Mouse (Mus musculus) ES-E14 (cell line): ENCODE measurements around the gene Lca5. TPM values are rescaled to one million over a fixed set of nuclear protein-coding genes. Genes with fewer than 3 reads are reported as not detected.
A peak's percentile ranks its signal among the peaks of the same experiment; 100 is the strongest.

Source experiments
- DNase-seq: peaks from one replicate; pipeline ENCODE4 v3.0.0-alpha.2; 2013; ENCODE audit warnings: low read depth, low spot score
- H3K27ac ChIP-seq: 2 replicates; pipeline ENCODE4 v1.5.1; 2012; ENCODE audit warnings: low read depth, mild to moderate bottlenecking, low read length, moderate library complexity, mixed read lengths; ENCODE audit not compliant: poor library complexity, insufficient read depth, severe bottlenecking
- H3K36me3 ChIP-seq: 2 replicates; pipeline ENCODE4 v1.6.1; 2012; ENCODE audit warnings: mild to moderate bottlenecking, low read length, moderate library complexity, mixed read lengths; ENCODE audit not compliant: control insufficient read depth, poor library complexity, insufficient read depth, severe bottlenecking
- H3K4me1 ChIP-seq, 2 experiments: fragments of 150-350 bp in 1 of 2; sonication (generic) in 1 of 2; 2 replicates each; pipeline ENCODE4 v1.6.1; 2012; ENCODE audit warnings: low read length in 2 of 2, mild to moderate bottlenecking in 1 of 2, mixed read lengths in 1 of 2; ENCODE audit not compliant: control insufficient read depth in 2 of 2, insufficient read depth in 2 of 2, poor library complexity in 1 of 2
- H3K4me3 ChIP-seq, 2 experiments: fragments of 150-350 bp in 1 of 2; sonication (generic) in 1 of 2; 2 replicates each; pipeline ENCODE4 v1.5.1; 2012; ENCODE audit warnings: low read length in 2 of 2, low read depth in 1 of 2, mild to moderate bottlenecking in 1 of 2, mixed read lengths in 1 of 2; ENCODE audit not compliant: insufficient read depth in 1 of 2, poor library complexity in 1 of 2, severe bottlenecking in 1 of 2
- H3K9ac ChIP-seq: 2 replicates; pipeline ENCODE4 v1.6.1; 2012; ENCODE audit warnings: low read depth, mild to moderate bottlenecking, low read length, mixed read lengths; ENCODE audit not compliant: poor library complexity, insufficient read depth, severe bottlenecking
- H3K9me3 ChIP-seq: fragments of 150-350 bp; sonication (generic); 2 replicates; pipeline ENCODE4 v1.6.1; 2012; ENCODE audit warnings: low read depth, mild to moderate bottlenecking, low read length; ENCODE audit not compliant: control insufficient read depth, insufficient read depth
- CHD2 ChIP-seq: IDR thresholded peaks from 2 replicates; pipeline ENCODE4 v1.6.1; 2014; ENCODE audit warnings: mild to moderate bottlenecking, low read depth, low read length, inconsistent platforms
- HCFC1 ChIP-seq: IDR thresholded peaks from 2 replicates; pipeline ENCODE4 v1.6.1; 2012; ENCODE audit warnings: low read length, inconsistent platforms, borderline replicate concordance; ENCODE audit not compliant: insufficient read depth
- MAFK ChIP-seq: IDR thresholded peaks from 2 replicates; pipeline ENCODE4 v1.6.1; 2014; ENCODE audit warnings: mild to moderate bottlenecking, low read depth, low read length, inconsistent platforms; ENCODE audit not compliant: insufficient read depth
- ZC3H11A ChIP-seq: IDR thresholded peaks from 2 replicates; pipeline ENCODE4 v1.6.1; 2012; ENCODE audit warnings: low read depth, mild to moderate bottlenecking, inconsistent platforms, low read length, borderline replicate concordance
- ZNF384 ChIP-seq: IDR thresholded peaks from 2 replicates; pipeline ENCODE4 v1.6.1; 2012; ENCODE audit warnings: low read depth, low read length, inconsistent platforms
- in situ Hi-C, 2 experiments: fragments of 600-800 bp; cut with MboI; formaldehyde crosslinking; loops; one replicate each; pipeline ENCODE4 v1.15.1; 2025; ENCODE audit warnings: low sequenced_read_pairs in 2 of 2, inconsistent platforms in 1 of 2; ENCODE audit not compliant: unreplicated experiment in 2 of 2
- total RNA-seq: library from RNA; depleted of rRNA; stranded (reverse); fragments of 300-350 nt; gene quantifications from 2 replicates; pipeline ENCODE4 v1.2.3, GENCODE M21; 2012

Lca5 gene
- total RNA-seq, 1 experiment: 6.6 TPM

- no peaks in the 10 kb centered on the region for H3K36me3 ChIP-seq
- H3K4me3 ChIP-seq: no peak overlapping the region
- no peak overlapping the region for H3K27ac ChIP-seq
- in situ Hi-C loops: no loop called here
- TF ChIP-seq ZC3H11A (no peak), MAFK (no peak), HCFC1 (no peak), CHD2 (no peak), ZNF384 (no peak)
- H3K4me1 ChIP-seq: peaks cover 0 to 2% of the 10 kb centered on the region in 2 experiments; a peak in 1 of 4 replicates
- DNase-seq: no peak
- H3K9me3 ChIP-seq: no peaks in the 10 kb centered on the region
- no peak overlapping the region for H3K9ac ChIP-seq
These were observed 44.4 kb upstream of the Lca5 start for GRCm38 (mm10) chr9:83485357-83485756.

DNA sequence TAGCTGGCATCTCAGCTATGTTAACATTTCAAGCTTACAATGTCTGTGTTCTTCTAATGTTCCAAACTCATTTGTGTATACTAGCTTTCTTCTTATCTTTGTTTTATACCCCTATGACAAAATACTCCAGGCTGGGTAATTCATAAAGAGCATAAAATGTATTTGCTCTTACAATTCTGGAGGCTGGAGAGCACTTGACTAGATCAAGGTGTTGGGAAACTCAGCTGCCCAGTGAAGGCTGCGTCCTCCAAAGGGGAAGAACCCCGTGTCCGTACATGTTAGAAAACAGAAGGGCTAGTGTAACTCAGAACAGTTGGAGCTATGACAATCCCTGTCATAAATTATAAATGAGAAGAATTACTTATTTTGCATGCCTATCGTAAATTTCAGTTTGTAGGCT lies 42.5 kb upstream of the Lca5 start:
- TF ChIP-seq ZNF384 (no peak), MAFK (no peak), ZC3H11A (no peak), CHD2 (no peak), HCFC1 (no peak)
- Histone ChIP-seq H3K36me3 (no peaks in the 10 kb centered on the region), H3K9ac (no peak overlapping the region), H3K4me3 (no peak overlapping the region), H3K4me1 (peaks cover 0 to 2% of the 10 kb centered on the region in 2 experiments; a peak in 1 of 4 replicates), H3K27ac (no peak overlapping the region), H3K9me3 (no peaks in the 10 kb centered on the region)
- in situ Hi-C loops: no loop called here
- no peak for DNase-seq

DNA sequence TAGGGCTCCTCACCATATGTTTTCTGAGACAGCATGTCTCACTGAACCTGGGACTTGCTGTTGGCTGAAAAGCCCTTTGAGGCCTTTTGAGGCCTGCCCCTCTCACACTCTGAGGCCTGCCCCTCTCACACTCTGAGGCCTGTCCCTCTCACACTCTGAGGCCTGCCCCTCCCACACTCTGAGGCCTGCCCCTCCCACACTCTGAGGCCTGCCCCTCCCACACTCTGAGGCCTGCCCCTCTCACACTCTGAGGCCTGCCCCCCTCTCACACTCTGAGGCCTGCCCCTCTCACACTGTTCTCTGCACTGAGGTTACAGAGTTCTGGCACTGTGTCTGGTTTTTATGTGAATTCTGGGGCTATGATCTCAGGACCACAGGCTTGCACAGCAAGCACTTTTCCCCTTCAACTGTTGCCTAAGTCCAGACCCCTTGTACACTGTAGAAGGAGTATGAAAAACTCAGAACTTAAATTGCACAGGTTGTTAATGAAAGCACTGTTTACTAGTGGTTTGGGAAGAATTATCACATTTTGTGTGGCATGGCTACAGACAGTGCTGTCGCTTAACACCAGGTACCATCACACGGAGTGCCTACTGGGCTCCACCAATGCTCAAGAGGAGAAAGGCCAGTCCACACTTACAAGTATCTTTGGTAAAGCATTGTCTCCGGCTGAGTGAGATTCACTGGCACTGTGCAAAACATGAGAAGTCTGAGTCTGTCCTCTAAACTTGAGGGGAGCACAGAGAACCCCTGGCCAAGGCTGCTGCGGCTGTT lies 41.4 kb upstream of the Lca5 start:
- Histone ChIP-seq H3K27ac (no peak overlapping the region), H3K36me3 (no peaks in the 10 kb centered on the region), H3K4me1 (no peaks in the 10 kb centered on the region), H3K9ac (no peak overlapping the region), H3K4me3 (no peak overlapping the region), H3K9me3 (no peaks in the 10 kb centered on the region)
- DNase-seq: peak; percentile 20
- in situ Hi-C loops: no loop called here
- TF ChIP-seq ZC3H11A (no peak), MAFK (no peak), CHD2 (no peak), ZNF384 (no peak), HCFC1 (no peak)

DNA sequence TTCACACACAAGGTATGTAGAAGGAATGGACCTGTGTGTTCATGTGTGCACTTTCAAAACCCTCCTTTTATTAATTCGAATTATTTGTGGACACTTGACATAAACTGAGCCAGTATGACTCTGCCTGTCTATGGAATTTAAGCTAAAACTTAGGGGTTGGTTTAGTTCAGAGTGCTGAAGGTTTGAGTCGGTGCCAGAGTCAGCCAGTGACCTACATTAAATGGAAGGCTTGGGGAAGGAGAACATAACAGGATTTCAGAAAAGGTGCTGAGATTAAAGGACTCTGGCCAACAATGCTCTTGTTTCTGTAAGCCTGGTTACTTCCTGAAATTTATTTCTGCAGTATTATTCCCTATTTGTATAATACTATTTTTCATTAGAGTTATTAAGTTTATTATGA lies 28.9 kb upstream of the Lca5 start:
- TF ChIP-seq MAFK: no peak
- TF ChIP-seq ZC3H11A: no peak
- no peak for TF ChIP-seq ZNF384
- no peak for TF ChIP-seq CHD2
- no peak for TF ChIP-seq HCFC1
- H3K4me3 ChIP-seq: no peak overlapping the region
- in situ Hi-C loops: no loop called here
- H3K27ac ChIP-seq: no peak overlapping the region
- H3K36me3 ChIP-seq: no peaks in the 10 kb centered on the region
- no peaks in the 10 kb centered on the region for H3K9me3 ChIP-seq
- H3K9ac ChIP-seq: no peak overlapping the region
- no peak for DNase-seq
- no peaks in the 10 kb centered on the region for H3K4me1 ChIP-seq

DNA sequence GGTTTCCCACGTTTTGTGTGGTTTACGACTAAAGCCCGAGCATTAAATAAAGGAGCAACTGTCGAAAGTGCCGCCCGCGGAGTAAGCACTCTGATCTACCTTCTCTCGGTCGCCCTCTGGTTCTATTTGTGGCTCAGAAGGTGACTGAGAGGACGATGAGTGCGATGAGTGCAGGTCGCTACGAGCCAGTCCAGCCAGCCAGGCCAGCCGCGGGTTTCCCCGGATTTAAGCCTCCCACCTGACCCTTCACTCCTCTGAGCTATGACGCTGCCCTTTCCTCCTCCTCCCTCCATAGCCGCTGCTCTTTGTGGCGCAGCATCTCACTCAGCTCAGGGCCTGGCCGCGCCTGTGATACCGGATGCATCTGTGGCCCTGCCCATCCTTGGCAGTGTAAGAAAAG lies 6.8 kb upstream of the Lca5 start:
- Histone ChIP-seq H3K9ac (peak overlapping the region; percentile 69), H3K27ac (no peak overlapping the region), H3K36me3 (no peaks in the 10 kb centered on the region), H3K4me1 (no peaks in the 10 kb centered on the region), H3K4me3 (peak overlapping the region; percentile 57 to 71), H3K9me3 (no peaks in the 10 kb centered on the region)
- DNase-seq: no peak
- in situ Hi-C loops: no loop called here
- TF ChIP-seq MAFK (no peak), ZNF384 (no peak), CHD2 (no peak), ZC3H11A (no peak), HCFC1 (no peak)
